Comparison of ENCODE assay signal across 7 mouse cellular contexts in the genomic region with DNA sequence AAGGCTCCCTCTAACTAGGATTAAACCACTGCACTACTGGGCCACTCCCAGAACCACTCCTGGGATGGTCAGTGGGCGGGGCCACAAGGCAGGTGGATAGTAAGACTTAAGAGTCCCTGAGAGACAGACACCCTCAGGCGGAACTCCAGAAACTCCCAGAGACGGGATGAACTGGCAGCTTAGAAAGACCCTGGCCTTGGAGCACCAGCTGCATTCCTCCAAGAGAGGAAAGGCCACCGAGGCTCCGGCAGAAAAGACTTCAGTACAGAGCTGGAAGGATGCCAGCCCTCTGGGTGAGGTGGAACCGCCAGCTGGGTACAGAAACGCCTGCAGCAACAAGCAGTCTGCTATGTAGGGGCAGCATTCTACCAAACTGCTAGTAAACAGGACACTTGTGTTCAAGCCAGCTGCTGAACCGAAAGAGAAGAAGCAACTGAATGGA.
DNase-seq lines count a peak whose midpoint lies in the region; ATAC-seq and TF ChIP-seq lines count a peak whose summit lies in the region.

No protein-coding gene starts in this region.

- ATAC-seq in hindbrain, embryonic 13.5 days (ENCODE audit: low FRiP score) = peak; percentile 84
- ATAC-seq in neural tube, embryonic 13.5 days (ENCODE audit: low read depth) = peak; percentile 81
- ATAC-seq in monocyte, adult 5-6 weeks (replicated peaks; ENCODE audit: insufficient number of reproducible peaks, low FRiP score, low TSS enrichment, poor library complexity, severe bottlenecking) = no peak

- no peaks in the 10 kb centered on the region for H3K27me3 ChIP-seq in hindbrain, embryonic 13.5 days
- H3K27me3 ChIP-seq in neural tube, embryonic 13.5 days = no peaks in the 10 kb centered on the region

- in situ Hi-C loops in ES-E14 (cut with MboI; ENCODE audit: low sequenced_read_pairs in 2 of 2, unreplicated experiment in 2 of 2) = loop anchor here (25.0 kb wide), 2 partner anchors 416 to 691 kb away; no protein-coding TSS in a partner anchor

- H3K9me3 ChIP-seq in ES-E14 (ENCODE audit: control insufficient read depth, insufficient read depth, low read depth, low read length) = no peaks in the 10 kb centered on the region
- no peaks in the 10 kb centered on the region for H3K9me3 ChIP-seq in hindbrain, embryonic 13.5 days
- H3K9me3 ChIP-seq in neural tube, embryonic 13.5 days = no peaks in the 10 kb centered on the region

- 38% methylated on average over 8 of the region's 8 CpGs for WGBS in hindbrain, embryonic 13.5 days
- 26% methylated on average over 8 of the region's 8 CpGs for WGBS in neural tube, embryonic 13.5 days

- H3K36me3 ChIP-seq in ES-E14 (ENCODE audit: control insufficient read depth, insufficient read depth, low read length, poor library complexity, severe bottlenecking) = peaks cover 54% of the 10 kb centered on the region
- no peaks in the 10 kb centered on the region for H3K36me3 ChIP-seq in hindbrain, embryonic 13.5 days
- peaks cover 9% of the 10 kb centered on the region; the same call in 1 of the 2 replicates for H3K36me3 ChIP-seq in neural tube, embryonic 13.5 days

- H3K27ac ChIP-seq in ES-E14 (ENCODE audit: insufficient read depth, low read depth, low read length, poor library complexity, severe bottlenecking) = no peak overlapping the region
- peak overlapping the region; percentile 60; the same call in 1 of the 2 replicates for H3K27ac ChIP-seq in hindbrain, embryonic 13.5 days
- H3K27ac ChIP-seq in neural tube, embryonic 13.5 days (replicated peaks) = peak overlapping the region; percentile 57

- H3K4me1 ChIP-seq in ES-E14 (ENCODE audit: control insufficient read depth in 2 of 2, insufficient read depth in 2 of 2, low read length in 2 of 2, poor library complexity in 1 of 2) = peaks cover 4 to 7% of the 10 kb centered on the region in 2 experiments; a peak in 2 of 4 replicates
- H3K4me1 ChIP-seq in hindbrain, embryonic 13.5 days (replicated peaks) = peaks cover 11% of the 10 kb centered on the region
- H3K4me1 ChIP-seq in neural tube, embryonic 13.5 days (replicated peaks) = peaks cover 28% of the 10 kb centered on the region

- no peak overlapping the region for H3K4me3 ChIP-seq in ES-E14 (ENCODE audit: insufficient read depth in 1 of 2, low read depth in 1 of 2, low read length in 2 of 2, poor library complexity in 1 of 2, severe bottlenecking in 1 of 2)
- no peak overlapping the region for H3K4me3 ChIP-seq in hindbrain, embryonic 13.5 days
- no peak overlapping the region for H3K4me3 ChIP-seq in neural tube, embryonic 13.5 days

- no peak overlapping the region for H3K4me2 ChIP-seq in hindbrain, embryonic 13.5 days
- no peak overlapping the region for H3K4me2 ChIP-seq in neural tube, embryonic 13.5 days

- DNase-seq in ES-E14 (ENCODE audit: low read depth, low spot score) = peak; percentile 33
- DNase-seq in adrenal gland, adult 18-20 months (ENCODE audit: low spot score in 2 of 2) = peak; percentile 56 to 67
- peak; percentile 53 to 76 for DNase-seq in frontal cortex, adult 2 months (ENCODE audit: extremely low spot score in 1 of 2, low spot score in 1 of 2)
- peak; percentile 61 to 62 for DNase-seq in left cerebral cortex, adult 18-20 months (ENCODE audit: low spot score in 2 of 2)

- no peak overlapping the region for H3K9ac ChIP-seq in ES-E14 (ENCODE audit: insufficient read depth, low read depth, low read length, poor library complexity, severe bottlenecking)
- no peak overlapping the region for H3K9ac ChIP-seq in hindbrain, embryonic 13.5 days
- H3K9ac ChIP-seq in neural tube, embryonic 13.5 days = no peak overlapping the region

TF ChIP-seq in ES-E14, 5 proteins besides CTCF, POLR2A, EP300 and RAD21:
- TF ChIP-seq ZNF384 (IDR thresholded peaks at IDR 0.05; ENCODE audit: low read depth, low read length) = no peak
- TF ChIP-seq MAFK (IDR thresholded peaks at IDR 0.05; ENCODE audit: insufficient read depth, low read depth, low read length) = no peak
- no peak for TF ChIP-seq HCFC1 (IDR thresholded peaks at IDR 0.05; ENCODE audit: borderline replicate concordance, insufficient read depth, low read length)
- no peak for TF ChIP-seq ZC3H11A (IDR thresholded peaks at IDR 0.05; ENCODE audit: borderline replicate concordance, low read depth, low read length)
- no peak for TF ChIP-seq CHD2 (IDR thresholded peaks at IDR 0.05; ENCODE audit: low read depth, low read length)
TF ChIP-seq in ES-E14: peak in this region for 0.
